Mouse (Mus musculus) urinary bladder, postnatal 4 days (tissue): ENCODE results near the gene Apba1.
A peak's percentile ranks its signal among the peaks of the same experiment; 100 is the strongest.

ENCODE experiments used
- DNase-seq, 2 experiments: peaks; one replicate each; pipeline ENCODE4 v3.0.0; 2021 to 2022; ENCODE audit warnings: low spot score in 2 of 2

The Apba1 gene

GRCm38 (mm10) chr19:23874502-23874901, 115.8 kb downstream of the Apba1 start:
- DNase-seq = no peak

- DNase-seq = no peak
Measured at GRCm38 (mm10) chr19:23875819-23876218, 117.1 kb downstream of the Apba1 start.

DNA sequence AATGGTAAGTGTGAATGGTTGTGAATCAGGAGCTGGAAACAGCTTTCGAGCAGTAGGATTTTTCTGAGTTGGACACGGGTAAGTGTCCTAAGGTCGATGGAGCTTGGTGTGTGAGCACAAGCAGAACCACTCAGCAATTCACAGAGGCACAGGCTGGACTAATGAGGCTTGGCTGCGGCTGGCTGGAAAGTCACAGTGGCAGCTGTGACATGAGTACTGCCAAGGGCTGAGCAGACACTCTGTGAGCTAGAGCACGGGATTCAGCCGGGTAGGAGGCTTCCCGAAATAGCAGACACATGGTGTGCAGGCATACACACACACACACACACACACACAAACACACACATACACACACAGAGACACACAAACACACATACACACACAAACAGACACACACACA, 121.2 kb downstream of the Apba1 start:
- DNase-seq = no peak

- DNase-seq = no peak
Measured at GRCm38 (mm10) chr19:23886169-23886568, 127.5 kb downstream of the Apba1 start.

DNA sequence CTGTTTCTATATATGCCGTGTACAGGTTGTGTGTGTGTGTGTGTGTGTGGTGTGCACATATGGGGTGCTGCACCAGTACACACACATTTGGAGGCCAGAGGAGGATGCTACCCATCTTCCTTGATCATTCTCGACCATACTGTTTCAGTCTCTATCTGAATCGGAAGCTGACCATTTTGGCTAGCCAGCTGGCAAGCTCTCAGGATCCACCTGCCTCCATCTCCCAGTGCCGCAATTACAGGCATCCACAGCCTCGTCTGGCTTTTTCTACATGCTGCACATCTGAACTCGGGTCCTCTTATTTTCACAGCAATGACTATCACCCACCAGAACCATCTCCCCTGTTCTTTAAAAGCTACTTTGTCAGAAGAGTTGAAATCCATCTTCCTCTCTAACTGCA, 132.7 kb downstream of the Apba1 start:
- DNase-seq = no peak

GRCm38 (mm10) chr19:23892633-23893032, 133.9 kb downstream of the Apba1 start:
- no peak for DNase-seq

- DNase-seq = peak; percentile 60 to 66
Measured at GRCm38 (mm10) chr19:23893093-23893889, 134.6 kb downstream of the Apba1 start.

DNA sequence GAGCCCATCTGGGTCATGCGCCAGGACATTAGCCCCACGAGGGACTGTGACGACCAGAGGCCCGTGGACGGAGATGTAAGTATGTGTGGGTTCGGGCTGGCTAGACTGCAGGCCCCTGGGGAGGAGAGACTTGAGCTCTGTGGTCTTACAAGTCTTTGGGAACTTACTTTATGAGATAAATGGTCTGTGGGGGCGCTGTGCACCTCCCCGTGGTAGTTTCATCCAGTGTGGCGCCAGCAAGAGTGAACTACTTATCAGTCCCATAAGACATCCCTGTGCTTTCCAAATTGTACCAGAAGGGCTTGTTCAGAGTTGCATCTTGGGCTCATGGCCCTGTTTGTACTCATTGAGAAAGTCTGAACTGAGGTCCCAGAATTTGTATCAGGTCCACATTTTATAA, 135.3 kb downstream of the Apba1 start:
- no peak for DNase-seq

- DNase-seq = no peak
Measured at GRCm38 (mm10) chr19:23894822-23895221, 136.1 kb downstream of the Apba1 start.

DNA sequence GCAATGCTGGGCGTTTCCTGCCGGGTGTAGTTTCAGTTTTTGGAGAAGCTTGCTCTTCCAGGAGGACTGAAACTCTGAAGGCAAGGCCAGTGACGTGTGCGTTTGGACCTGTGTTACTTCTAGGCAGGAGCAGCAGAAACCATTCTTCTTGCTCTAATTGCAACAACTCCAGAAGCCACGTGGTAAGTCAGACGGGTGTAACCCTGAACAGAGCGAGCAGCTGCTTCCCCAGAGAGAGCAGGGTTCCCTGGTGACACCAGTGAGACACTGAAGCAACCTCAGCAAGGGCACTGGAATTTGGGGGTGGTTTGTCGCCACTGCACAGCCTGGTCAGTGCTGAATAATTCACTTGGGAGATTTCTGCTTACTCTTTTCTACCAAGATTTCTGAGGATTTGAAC, 138.2 kb downstream of the Apba1 start:
- DNase-seq = no peak

- DNase-seq = no peak
Measured at GRCm38 (mm10) chr19:23898501-23898900, 139.8 kb downstream of the Apba1 start.

DNA sequence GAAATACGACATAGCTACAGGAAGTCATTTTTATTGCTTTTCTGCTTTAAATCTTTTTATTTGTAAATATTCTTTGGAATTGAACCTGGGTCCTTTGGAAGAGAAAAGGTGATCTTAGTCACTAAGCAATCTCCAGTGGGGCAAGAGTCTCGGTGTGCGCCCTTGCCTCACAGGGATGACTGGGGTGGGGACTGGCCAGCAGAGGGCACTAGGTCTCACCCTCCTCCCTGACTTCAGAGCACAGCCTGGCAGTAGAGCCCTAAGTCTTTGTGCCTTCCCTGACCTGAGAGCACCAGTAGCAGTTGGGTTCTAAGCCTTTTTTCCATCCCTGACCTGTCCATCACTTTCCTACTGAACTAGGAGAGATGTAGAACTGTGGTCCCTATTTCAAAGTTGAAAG, 142.5 kb downstream of the Apba1 start:
- no peak for DNase-seq

DNA sequence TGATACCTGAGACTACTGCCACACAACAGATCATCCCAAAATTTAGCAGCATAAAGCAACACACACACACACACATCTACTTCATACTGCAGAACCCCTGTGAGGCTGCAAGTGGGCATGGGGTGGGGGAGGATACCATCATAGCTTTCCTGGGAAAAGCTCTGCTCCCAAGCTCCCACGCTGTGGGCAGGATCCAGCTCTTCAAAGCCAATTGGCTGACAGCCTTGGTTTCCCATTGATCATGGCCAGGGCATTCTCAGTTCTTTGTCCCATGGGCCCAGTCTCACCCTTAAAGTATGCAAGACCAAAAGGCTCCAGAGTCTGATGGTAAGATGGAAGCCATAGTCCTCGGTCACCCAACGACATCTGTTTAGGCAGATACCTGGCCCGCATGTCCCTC, 143.1 kb downstream of the Apba1 start:
- no peak for DNase-seq

GRCm38 (mm10) chr19:23903066-23903465, 144.4 kb downstream of the Apba1 start:
- DNase-seq = no peak

- no peak for DNase-seq
Measured at GRCm38 (mm10) chr19:23904922-23905321, 146.2 kb downstream of the Apba1 start.

DNA sequence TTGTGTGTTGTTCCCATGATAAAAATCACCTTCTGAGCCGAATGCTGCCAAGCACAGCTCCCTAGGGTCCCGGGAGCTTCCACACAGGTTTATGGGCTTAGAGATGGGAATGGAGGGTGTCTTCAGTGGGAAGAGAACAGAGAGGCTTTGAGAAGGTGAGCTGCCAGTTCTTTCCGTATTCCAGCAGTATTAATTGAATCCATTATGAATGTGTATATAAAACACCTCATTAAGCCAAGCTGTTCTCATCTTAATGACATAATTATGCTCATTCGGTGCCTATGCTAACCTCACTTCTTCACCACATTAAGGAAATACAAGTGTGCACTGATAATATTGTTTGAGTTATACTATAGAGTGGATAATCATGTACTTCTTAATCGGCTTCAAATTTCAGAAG, 147.1 kb downstream of the Apba1 start:
- no peak for DNase-seq

GRCm38 (mm10) chr19:23910345-23910744, 151.7 kb downstream of the Apba1 start:
- no peak for DNase-seq

GRCm38 (mm10) chr19:23919384-23920219, 160.9 kb downstream of the Apba1 start:
- no peak for DNase-seq

DNA sequence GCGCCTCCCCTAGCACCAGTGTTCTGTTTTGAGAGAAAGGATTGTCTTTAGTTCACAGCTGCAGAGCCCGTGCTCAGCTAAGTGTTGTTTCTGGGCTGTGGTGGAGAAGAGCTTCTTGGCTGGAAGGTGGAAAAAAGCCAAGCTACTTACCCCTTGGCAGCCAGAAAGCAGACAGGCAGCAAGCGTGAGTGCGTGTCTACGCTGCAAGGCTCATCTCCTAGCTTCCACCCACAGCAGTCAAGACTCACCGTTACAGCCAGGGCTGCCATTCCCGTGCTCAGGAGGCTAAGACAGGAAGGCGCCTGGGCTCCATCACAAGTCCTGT, 161.5 kb downstream of the Apba1 start:
- DNase-seq = no peak

DNA sequence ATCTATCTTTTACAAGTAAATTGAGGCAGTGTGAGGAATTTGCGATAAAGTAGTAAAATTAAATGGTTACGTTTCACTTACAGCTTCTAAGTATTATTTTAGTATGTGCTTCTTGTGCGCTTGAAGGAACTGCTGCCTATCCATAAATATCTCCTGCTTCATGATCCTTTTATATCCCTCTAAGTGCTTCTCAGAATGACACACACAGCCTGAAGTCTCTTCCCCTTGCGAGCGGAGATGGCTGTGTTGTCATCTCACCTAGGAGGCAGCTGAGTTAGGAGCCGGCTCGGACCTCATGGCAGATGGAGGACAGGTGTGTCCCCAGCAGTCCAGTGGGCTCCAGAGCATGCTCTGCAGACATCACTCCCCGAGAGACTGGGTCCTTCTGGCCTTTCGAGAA, 163.9 kb downstream of the Apba1 start:
- DNase-seq = no peak

DNA sequence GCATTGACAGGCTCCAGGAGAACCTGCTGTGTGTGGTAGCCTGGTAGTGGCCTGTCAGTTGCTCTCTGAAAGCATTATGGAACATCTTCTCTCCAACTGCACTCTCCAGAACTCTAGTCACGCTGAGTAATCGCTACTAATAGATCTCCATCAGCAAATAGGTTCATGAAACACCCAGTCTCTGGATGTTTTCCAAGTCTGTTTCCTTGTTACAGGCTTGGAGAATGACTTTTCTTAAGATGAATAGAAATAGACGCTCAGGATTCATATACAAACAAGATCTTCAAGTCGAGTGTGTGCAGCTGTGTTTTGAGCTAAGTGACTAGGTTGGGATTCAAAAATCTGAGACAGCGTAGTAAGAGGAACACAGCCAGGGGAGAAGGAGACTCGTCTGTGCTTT, 165.4 kb downstream of the Apba1 start:
- DNase-seq = no peak

- no peak for DNase-seq
Measured at GRCm38 (mm10) chr19:23924791-23925190, 166.1 kb downstream of the Apba1 start.

- no peak for DNase-seq
Measured at GRCm38 (mm10) chr19:23925541-23925940, 166.9 kb downstream of the Apba1 start.
